Mouse (Mus musculus) liver, embryonic 13.5 days (tissue): ENCODE measurements around the gene Uncx. TPM values are rescaled to one million over a fixed set of nuclear protein-coding genes. Genes with fewer than 3 reads are reported as not detected.

ENCODE experiments used
- ATAC-seq: fragments of 200-750 bp; cut with Nextera tagmentation; 2 replicates; pipeline ENCODE4 v1.8.0; 2017; ENCODE audit warnings: low read depth, mild to moderate bottlenecking, moderate number of reproducible peaks, moderate library complexity
- DNase-seq: peaks from one replicate; pipeline ENCODE4 v3.0.0; 2022
- H3K27ac ChIP-seq: fragments of 300-500 bp; sonication (generic); 2 replicates; pipeline ENCODE4 v1.5.1; 2015; ENCODE audit warnings: moderate library complexity, mild to moderate bottlenecking, inconsistent platforms
- H3K27me3 ChIP-seq: fragments of 300-500 bp; sonication (generic); 2 replicates; pipeline ENCODE4 v1.6.1; 2015; ENCODE audit warnings: mild to moderate bottlenecking, inconsistent platforms
- H3K36me3 ChIP-seq: fragments of 300-500 bp; sonication (generic); 2 replicates; pipeline ENCODE4 v1.6.1; 2015; ENCODE audit warnings: mild to moderate bottlenecking, inconsistent platforms
- H3K4me1 ChIP-seq: fragments of 300-500 bp; sonication (generic); replicated peaks from 2 replicates; pipeline ENCODE4 v1.6.1; 2015; ENCODE audit warnings: inconsistent platforms
- H3K4me2 ChIP-seq: fragments of 300-500 bp; sonication (generic); 2 replicates; pipeline ENCODE4 v1.6.1; 2015; ENCODE audit warnings: inconsistent platforms, mild to moderate bottlenecking, moderate library complexity
- H3K4me3 ChIP-seq: fragments of 300-500 bp; sonication (generic); replicated peaks from 2 replicates; pipeline ENCODE4 v1.5.1; 2015; ENCODE audit warnings: mild to moderate bottlenecking, inconsistent platforms
- H3K9ac ChIP-seq: fragments of 300-500 bp; sonication (generic); 2 replicates; pipeline ENCODE4 v1.6.1; 2015; ENCODE audit warnings: mild to moderate bottlenecking, inconsistent platforms
- H3K9me3 ChIP-seq: fragments of 300-500 bp; sonication (generic); replicated peaks from 2 replicates; pipeline ENCODE4 v1.6.1; 2016; ENCODE audit warnings: inconsistent platforms
- WGBS: fragments of 180-500 bp; shearing (Covaris S2); methylation state at CpG from one replicate; pipeline ENCODE4 v1.1.7; 2015; ENCODE audit not compliant: insufficient replicate concordance; 5-methylcytosine and 5-hydroxymethylcytosine counted together
- polyA plus RNA-seq: library from polyadenylated mRNA; unstranded; fragments of >200 nt; fragmentation: Nextera tagmentation; extraction: Ambion mirVana; gene quantifications from 2 replicates; pipeline ENCODE4 v1.2.1, GENCODE M21; 2015

The Uncx gene
- not detected in 2 replicates for polyA plus RNA-seq

GRCm38 (mm10) chr5:139543214-139543613 lies at the start of gene Uncx:
Uncx (plus strand) TSS chr5:139543494.
- Histone ChIP-seq H3K9ac (no peak within 1 kb of the TSS), H3K4me1 (peaks cover 6% of the 10 kb centered on the region; the same call in 1 of the 2 replicates), H3K36me3 (no peaks in the 10 kb centered on the region), H3K4me2 (peak within 1 kb of the TSS; percentile 17; the same call in 1 of the 2 replicates), H3K4me3 (peak within 1 kb of the TSS; percentile 18; the same call in 1 of the 2 replicates), H3K27me3 (peaks cover 100% of the 10 kb centered on the region), H3K27ac (no peak within 1 kb of the TSS), H3K9me3 (no peaks in the 10 kb centered on the region)
- no peak for ATAC-seq
- DNase-seq = no peak
- WGBS = 1% methylated on average over 15 of the region's 15 CpGs

GRCm38 (mm10) chr5:139493690-139494089 lies 49.6 kb upstream of the Uncx start:
- no peak overlapping the region for H3K4me2 ChIP-seq
- peaks cover 35% of the 10 kb centered on the region for H3K27me3 ChIP-seq
- ATAC-seq = no peak
- no peak overlapping the region for H3K9ac ChIP-seq
- H3K27ac ChIP-seq = no peak overlapping the region
- no peak overlapping the region for H3K4me3 ChIP-seq
- 41% methylated on average over 5 of the region's 5 CpGs for WGBS
- no peak for DNase-seq
- H3K9me3 ChIP-seq = no peaks in the 10 kb centered on the region
- no peaks in the 10 kb centered on the region for H3K36me3 ChIP-seq
- no peaks in the 10 kb centered on the region for H3K4me1 ChIP-seq

- no peak overlapping the region for H3K4me3 ChIP-seq
- no peak overlapping the region for H3K4me2 ChIP-seq
- H3K36me3 ChIP-seq = no peaks in the 10 kb centered on the region
- no peaks in the 10 kb centered on the region for H3K4me1 ChIP-seq
- H3K27me3 ChIP-seq = peaks cover 35% of the 10 kb centered on the region
- DNase-seq (no peak), ATAC-seq (no peak)
- H3K9ac ChIP-seq = no peak overlapping the region
- no peaks in the 10 kb centered on the region for H3K9me3 ChIP-seq
- no peak overlapping the region for H3K27ac ChIP-seq
- WGBS = 38% methylated on average over 22 of the region's 22 CpGs
Measured at GRCm38 (mm10) chr5:139495019-139495669, 48.1 kb upstream of the Uncx start.

DNA sequence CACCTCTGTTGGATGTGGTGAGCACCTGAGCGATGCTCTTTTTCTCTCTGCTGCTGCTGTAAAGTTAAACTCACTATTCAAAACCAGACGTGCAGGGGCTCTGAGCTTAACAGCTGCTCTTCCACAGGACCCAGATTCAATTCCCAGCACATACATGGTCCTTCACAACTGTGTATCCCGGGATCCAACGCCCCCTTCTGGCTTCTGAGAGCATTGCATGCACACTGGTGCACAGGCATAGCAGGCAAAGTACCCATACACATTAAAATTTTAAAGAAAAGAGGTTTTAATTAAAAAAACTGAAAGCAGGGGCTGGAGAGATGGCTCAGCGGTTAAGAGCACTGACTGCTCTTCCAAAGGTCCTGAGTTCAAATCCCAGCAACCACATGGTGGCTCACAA lies 46.4 kb upstream of the Uncx start:
- Histone ChIP-seq H3K27me3 (peaks cover 36% of the 10 kb centered on the region), H3K9ac (no peak overlapping the region), H3K4me1 (no peaks in the 10 kb centered on the region), H3K27ac (no peak overlapping the region), H3K4me3 (no peak overlapping the region), H3K9me3 (no peaks in the 10 kb centered on the region), H3K4me2 (no peak overlapping the region), H3K36me3 (no peaks in the 10 kb centered on the region)
- ATAC-seq = no peak
- DNase-seq = no peak
- 36% methylated on average over 5 of the region's 5 CpGs for WGBS

DNA sequence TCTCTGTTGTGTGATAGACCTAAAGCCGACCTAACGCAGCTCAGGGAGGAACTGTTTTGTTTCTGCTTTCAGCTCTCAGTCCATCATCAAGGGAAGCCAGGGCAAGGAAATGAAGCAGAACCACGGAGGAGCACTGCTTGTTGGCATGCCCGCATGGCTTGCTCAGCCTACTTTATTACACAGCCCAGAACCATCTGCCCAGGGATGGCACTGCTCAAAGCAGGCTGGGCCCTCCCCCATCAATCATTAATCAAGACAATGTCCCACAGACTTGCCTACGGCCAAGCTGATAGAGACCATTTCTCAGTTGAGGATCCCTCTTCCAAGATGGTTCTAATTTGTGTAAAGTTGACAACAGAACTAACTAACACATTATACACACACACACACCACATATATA lies 44.5 kb upstream of the Uncx start:
- ATAC-seq (no peak), DNase-seq (no peak)
- no peak overlapping the region for H3K4me2 ChIP-seq
- no peak overlapping the region for H3K27ac ChIP-seq
- no peaks in the 10 kb centered on the region for H3K36me3 ChIP-seq
- no peaks in the 10 kb centered on the region for H3K4me1 ChIP-seq
- no peak overlapping the region for H3K9ac ChIP-seq
- H3K4me3 ChIP-seq = no peak overlapping the region
- peaks cover 35% of the 10 kb centered on the region for H3K27me3 ChIP-seq
- WGBS = 36% methylated on average over 5 of the region's 5 CpGs
- no peaks in the 10 kb centered on the region for H3K9me3 ChIP-seq

- no peak overlapping the region for H3K27ac ChIP-seq
- WGBS = 66% methylated on average over 14 of the region's 14 CpGs
- H3K27me3 ChIP-seq = peaks cover 31% of the 10 kb centered on the region
- no peaks in the 10 kb centered on the region for H3K4me1 ChIP-seq
- ATAC-seq (no peak), DNase-seq (no peak)
- H3K4me3 ChIP-seq = no peak overlapping the region
- H3K36me3 ChIP-seq = no peaks in the 10 kb centered on the region
- no peaks in the 10 kb centered on the region for H3K9me3 ChIP-seq
- H3K9ac ChIP-seq = no peak overlapping the region
- H3K4me2 ChIP-seq = no peak overlapping the region
Measured at GRCm38 (mm10) chr5:139502281-139502680, 41.0 kb upstream of the Uncx start.

DNA sequence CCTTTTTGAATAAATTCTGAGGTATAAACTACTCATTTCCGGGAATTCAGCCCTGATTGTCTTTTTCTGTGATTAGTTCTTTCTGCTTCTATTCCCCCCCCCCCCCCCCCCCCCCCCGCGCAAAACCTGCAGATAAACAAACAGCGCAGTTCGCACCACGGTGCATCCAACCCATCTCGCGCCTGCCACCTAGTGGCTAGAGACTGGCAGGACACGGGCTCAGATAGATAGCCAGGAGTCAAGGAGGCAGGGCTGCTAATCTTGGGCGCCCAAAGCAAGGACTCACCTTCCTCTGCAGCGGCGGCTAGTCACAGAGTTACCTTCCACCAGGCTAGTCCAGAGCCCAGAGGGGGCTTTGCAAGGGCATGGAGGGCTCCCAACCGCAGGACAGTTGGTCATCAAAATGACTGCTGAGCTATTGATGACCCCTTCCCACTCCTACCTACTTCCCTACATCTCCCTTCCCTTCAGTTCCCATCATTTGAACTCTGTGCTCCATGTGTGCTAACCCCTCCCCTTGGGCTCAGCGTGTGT lies 38.2 kb upstream of the Uncx start:
- DNase-seq (peak; percentile 57), ATAC-seq (no peak)
- Histone ChIP-seq H3K27me3 (peaks cover 32% of the 10 kb centered on the region), H3K4me1 (no peaks in the 10 kb centered on the region), H3K36me3 (no peaks in the 10 kb centered on the region), H3K27ac (no peak overlapping the region), H3K9ac (no peak overlapping the region), H3K4me3 (no peak overlapping the region), H3K9me3 (no peaks in the 10 kb centered on the region), H3K4me2 (no peak overlapping the region)
- 5% methylated on average over 13 of the region's 14 CpGs for WGBS

- Histone ChIP-seq H3K27me3 (peaks cover 41% of the 10 kb centered on the region), H3K4me1 (no peaks in the 10 kb centered on the region), H3K4me2 (no peak overlapping the region), H3K27ac (no peak overlapping the region), H3K9ac (no peak overlapping the region), H3K4me3 (no peak overlapping the region), H3K36me3 (no peaks in the 10 kb centered on the region), H3K9me3 (no peaks in the 10 kb centered on the region)
- WGBS = 7% methylated on average over 5 of the region's 5 CpGs
- DNase-seq = no peak
- ATAC-seq = no peak
Measured at GRCm38 (mm10) chr5:139506207-139506606, 37.1 kb upstream of the Uncx start.

- no peak overlapping the region for H3K4me2 ChIP-seq
- H3K4me1 ChIP-seq = no peaks in the 10 kb centered on the region
- 15% methylated on average over 17 of the region's 17 CpGs for WGBS
- peaks cover 40% of the 10 kb centered on the region for H3K27me3 ChIP-seq
- H3K27ac ChIP-seq = no peak overlapping the region
- H3K36me3 ChIP-seq = no peaks in the 10 kb centered on the region
- no peak overlapping the region for H3K4me3 ChIP-seq
- DNase-seq (peak; percentile 9), ATAC-seq (no peak)
- no peak overlapping the region for H3K9ac ChIP-seq
- no peaks in the 10 kb centered on the region for H3K9me3 ChIP-seq
Measured at GRCm38 (mm10) chr5:139510682-139511366, 32.5 kb upstream of the Uncx start.

- Histone ChIP-seq H3K4me2 (no peak overlapping the region), H3K36me3 (no peaks in the 10 kb centered on the region), H3K27ac (no peak overlapping the region), H3K9me3 (no peaks in the 10 kb centered on the region), H3K27me3 (peaks cover 37% of the 10 kb centered on the region), H3K4me3 (no peak overlapping the region), H3K9ac (no peak overlapping the region), H3K4me1 (no peaks in the 10 kb centered on the region)
- no peak for DNase-seq
- no peak for ATAC-seq
- 78% methylated on average over 4 of the region's 4 CpGs for WGBS
Measured at GRCm38 (mm10) chr5:139512201-139512600, 31.1 kb upstream of the Uncx start.

- 37% methylated on average over 11 of the region's 11 CpGs for WGBS
- ATAC-seq = no peak
- H3K4me2 ChIP-seq = no peak overlapping the region
- H3K27me3 ChIP-seq = peaks cover 32% of the 10 kb centered on the region
- H3K4me3 ChIP-seq = no peak overlapping the region
- no peaks in the 10 kb centered on the region for H3K9me3 ChIP-seq
- DNase-seq = no peak
- H3K4me1 ChIP-seq = no peaks in the 10 kb centered on the region
- no peak overlapping the region for H3K27ac ChIP-seq
- no peak overlapping the region for H3K9ac ChIP-seq
- no peaks in the 10 kb centered on the region for H3K36me3 ChIP-seq
Measured at GRCm38 (mm10) chr5:139516281-139516680, 27.0 kb upstream of the Uncx start.
